In genomic region chr15:27477630-27478029, GRCm38 (mm10) we compare ENCODE assay signal across 11 mouse cellular contexts. TPM values are rescaled to one million over a fixed set of nuclear protein-coding genes. Genes with fewer than 3 reads are reported as not detected.
DNase-seq lines count a peak whose midpoint lies in the region; ATAC-seq lines count a peak whose summit lies in the region.
"Had no signal": no experiment of that assay in that cellular context is flagged by ENCODE, and none has a peak within 500 bp of the region (broad histone marks: within the 10 kb centered on the region; RNA-seq: fewer than 3 reads in every experiment).

No protein-coding gene starts in this region.

- peak; percentile 95 for ATAC-seq in intestine, embryonic 15.5 days
- ATAC-seq: forebrain, embryonic 13.5 days; inflammation-experienced regulatory T-cells, adult 6 months had no signal

- WGBS in intestine, embryonic 15.5 days: 56% methylated on average over 7 of the region's 7 CpGs

- H3K4me1 ChIP-seq in intestine, embryonic 15.5 days (replicated peaks): 0 out of 2 replicates have a peak, but pooled peaks cover 13% of the 10 kb centered on the region
- H3K4me1 ChIP-seq: limb, embryonic 10.5 days had no signal

- H3K27ac ChIP-seq in intestine, embryonic 15.5 days: no peak overlapping the region
- H3K27ac ChIP-seq: forebrain, embryonic 13.5 days; limb, embryonic 10.5 days had no signal

- no peak overlapping the region for H3K9ac ChIP-seq in intestine, embryonic 15.5 days
- H3K9ac ChIP-seq: forebrain, embryonic 13.5 days had no signal

- no peak overlapping the region for H3K4me3 ChIP-seq in intestine, embryonic 15.5 days (replicated peaks)
- H3K4me3 ChIP-seq: forebrain, embryonic 13.5 days; limb, embryonic 10.5 days had no signal

- peak; percentile 5 to 8 for DNase-seq in cerebellum, postnatal 25 days
- DNase-seq in cerebellum, adult 11 months: no peak
- DNase-seq in NIH3T3 (ENCODE audit: low read depth): peak; percentile 64
- DNase-seq in lung, postnatal 4 days: peak; percentile 39 to 71
- no peak for DNase-seq in right cerebral cortex, postnatal 36 days (ENCODE audit: low spot score in 2 of 2)
- DNase-seq in thymus, postnatal 36 days: no peak
- DNase-seq in testis, postnatal 14 days (ENCODE audit: low spot score): no peak

- H3K4me2 ChIP-seq in intestine, embryonic 15.5 days (replicated peaks): no peak overlapping the region
- H3K4me2 ChIP-seq: forebrain, embryonic 13.5 days had no signal

- H3K27me3 ChIP-seq in intestine, embryonic 15.5 days (replicated peaks): no peaks in the 10 kb centered on the region
- H3K27me3 ChIP-seq: forebrain, embryonic 13.5 days had no signal

- H3K36me3 ChIP-seq in intestine, embryonic 15.5 days: no peaks in the 10 kb centered on the region
- H3K36me3 ChIP-seq: limb, embryonic 10.5 days had no signal

- H3K9me3 ChIP-seq in intestine, embryonic 15.5 days: no peaks in the 10 kb centered on the region
- H3K9me3 ChIP-seq: forebrain, embryonic 13.5 days; limb, embryonic 10.5 days had no signal

RNA-seq across cellular contexts. Expression of gene Ank, which starts 11.2 kb away (rescaled TPM):
- 15.9 and 16.7 TPM in 2 replicates for polyA plus RNA-seq in intestine, embryonic 15.5 days (2015; fragmentation: Nextera tagmentation; extraction: Ambion mirVana)

Comparison
In these comparisons a context has a peak if more than half of its experiments do, and no peak if none do; other contexts are left out.
1. DNase-seq: peak in cerebellum, postnatal 25 days (2 of 2), NIH3T3 (single experiment) and lung, postnatal 4 days (2 of 2); none in cerebellum, adult 11 months (single experiment), right cerebral cortex, postnatal 36 days (0 of 2), thymus, postnatal 36 days (0 of 2) and testis, postnatal 14 days (single experiment).